Mouse (Mus musculus) liver, embryonic 14.5 days (tissue): ENCODE results near the gene Fcrla. TPM values are rescaled to one million over a fixed set of nuclear protein-coding genes. Genes with fewer than 3 reads are reported as not detected.
A peak's percentile ranks its signal among the peaks of the same experiment; 100 is the strongest.

Experiments
- ATAC-seq: fragments of 200-750 bp; cut with Nextera tagmentation; 2 replicates; pipeline ENCODE4 v1.8.0; 2017; ENCODE audit warnings: moderate number of reproducible peaks, mild to moderate bottlenecking, moderate library complexity; ENCODE audit not compliant: insufficient read depth
- DNase-seq, 3 experiments: peaks; one replicate each; pipeline ENCODE4 v3.0.0-alpha.2; 2012 to 2013; ENCODE audit warnings: low read depth in 3 of 3, low spot score in 3 of 3
- H3K27ac ChIP-seq: fragments of 300-500 bp; sonication (generic); 2 replicates; pipeline ENCODE4 v1.5.1; 2014; ENCODE audit warnings: moderate library complexity, mild to moderate bottlenecking, control low read depth, inconsistent platforms
- H3K27me3 ChIP-seq: fragments of 300-500 bp; sonication (generic); 2 replicates; pipeline ENCODE4 v1.6.1; 2014; ENCODE audit warnings: mild to moderate bottlenecking, low read length, moderate library complexity; ENCODE audit not compliant: control insufficient read depth, insufficient read depth
- H3K36me3 ChIP-seq: fragments of 300-500 bp; sonication (generic); replicated peaks from 2 replicates; pipeline ENCODE4 v1.6.1; 2014; ENCODE audit warnings: low read depth; ENCODE audit not compliant: control insufficient read depth, insufficient read depth
- H3K4me1 ChIP-seq, 2 experiments: fragments of 200-500 bp in 1 of 2; fragments of 300-500 bp in 1 of 2; sonication (generic) in 1 of 2; replicated peaks; 2 replicates each; pipeline ENCODE4 v1.6.1; 2012 to 2014; ENCODE audit warnings: antibody characterized with exemption in 1 of 2, inconsistent platforms in 1 of 2, low read length in 1 of 2; ENCODE audit not compliant: control insufficient read depth in 2 of 2, insufficient read depth in 2 of 2
- H3K4me2 ChIP-seq: fragments of 300-500 bp; sonication (generic); 2 replicates; pipeline ENCODE4 v1.6.1; 2014; ENCODE audit warnings: low read depth, mild to moderate bottlenecking, control low read depth, moderate library complexity
- H3K4me3 ChIP-seq, 2 experiments: fragments of 200-500 bp in 1 of 2; fragments of 300-500 bp in 1 of 2; sonication (generic) in 1 of 2; 2 replicates each; pipeline ENCODE4 v1.5.1; 2012 to 2014; ENCODE audit warnings: low read depth in 2 of 2, low read length in 2 of 2, mild to moderate bottlenecking in 2 of 2, control low read depth in 1 of 2, inconsistent platforms in 1 of 2, moderate library complexity in 1 of 2; ENCODE audit not compliant: insufficient read depth in 1 of 2
- H3K9ac ChIP-seq: fragments of 300-500 bp; sonication (generic); replicated peaks from 2 replicates; pipeline ENCODE4 v1.6.1; 2014; ENCODE audit warnings: mild to moderate bottlenecking, control low read depth, moderate library complexity
- H3K9me3 ChIP-seq: fragments of 300-500 bp; sonication (generic); 2 replicates; pipeline ENCODE4 v1.6.1; 2016; ENCODE audit warnings: low read length, mixed read lengths; ENCODE audit not compliant: control insufficient read depth
- CTCF ChIP-seq: IDR thresholded peaks from 2 replicates; pipeline ENCODE4 v1.5.1; 2016; ENCODE audit warnings: antibody characterized with exemption, low read depth, control low read depth
- EP300 ChIP-seq: IDR thresholded peaks from 2 replicates; pipeline ENCODE4 v1.6.1; 2016; ENCODE audit warnings: antibody characterized with exemption, low read depth
- WGBS: fragments of 180-500 bp; shearing (Covaris S2); extraction: QIAGEN DNeasy Blood & Tissue Kit; methylation state at CpG from one replicate; pipeline ENCODE4 v1.1.7; 2014; ENCODE audit not compliant: insufficient replicate concordance; 5-methylcytosine and 5-hydroxymethylcytosine counted together
- polyA plus RNA-seq, 2 experiments: library from polyadenylated mRNA; depleted of rRNA in 1 of 2; stranded (reverse) in 1 of 2; unstranded in 1 of 2; fragments of >200 nt; fragmentation: Nextera tagmentation in 1 of 2; extraction: Ambion mirVana in 1 of 2; gene quantifications; 2 replicates each; pipeline versions ENCODE4 v1.2.1 to v1.2.3; 2012 to 2014

The Fcrla gene
- polyA plus RNA-seq, 2 experiments: 0.35 to 0.56 TPM

DNA sequence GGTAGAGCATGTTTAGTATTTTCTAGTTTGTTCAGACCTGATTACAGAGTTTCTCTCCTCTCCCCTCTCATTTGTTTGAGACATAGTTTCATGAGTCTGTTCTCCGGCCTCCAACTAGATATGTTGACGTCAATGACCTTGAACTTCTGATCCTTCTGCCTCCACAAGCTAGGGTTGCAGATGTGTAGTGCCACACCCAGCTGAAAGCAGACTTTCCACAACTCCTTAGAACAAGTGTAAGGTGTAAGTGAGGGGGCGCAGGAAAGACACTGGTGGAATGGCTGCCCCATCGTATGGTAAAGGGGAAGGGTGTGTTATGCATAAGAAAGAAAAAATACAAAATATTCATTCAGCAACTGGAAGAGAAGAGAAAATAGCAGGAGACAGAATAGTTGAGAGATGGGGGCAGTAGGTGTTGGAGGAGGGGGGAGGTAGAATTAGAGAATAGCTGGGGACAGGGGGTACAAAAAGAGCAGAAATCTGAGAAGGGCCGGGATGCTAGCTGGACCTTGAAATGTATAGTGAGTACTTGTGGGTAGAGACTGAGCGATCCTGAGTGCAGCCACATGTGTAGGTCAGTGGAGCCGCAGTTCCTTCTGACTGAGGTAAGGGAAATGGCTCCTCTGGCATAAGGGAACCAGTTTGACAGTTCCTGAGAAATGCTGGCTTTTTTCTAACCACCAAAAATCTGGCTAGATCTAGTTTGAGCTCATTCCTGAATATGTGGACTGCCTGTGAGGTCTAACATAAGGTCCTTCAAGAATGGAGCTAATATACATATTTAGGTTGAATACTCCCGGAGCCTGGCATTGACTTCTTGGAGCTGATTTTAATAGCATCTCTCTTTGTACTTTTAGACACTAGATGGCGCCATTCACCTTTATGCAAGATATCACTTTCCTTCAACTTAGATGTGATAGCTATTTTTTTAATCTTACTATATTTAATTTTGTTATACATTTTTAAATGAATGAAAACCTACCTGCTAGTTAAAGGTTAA is 32.5 kb downstream of the Fcrla start:
- Histone ChIP-seq H3K4me1 (no peaks in the 10 kb centered on the region), H3K9me3 (no peaks in the 10 kb centered on the region), H3K4me3 (no peak overlapping the region), H3K27ac (no peak overlapping the region), H3K36me3 (no peaks in the 10 kb centered on the region), H3K4me2 (no peak overlapping the region), H3K27me3 (no peaks in the 10 kb centered on the region), H3K9ac (no peak overlapping the region)
- ATAC-seq (no peak), DNase-seq (peak in 1 of 3 experiments; percentile 45)
- 48% methylated on average over 9 of the region's 9 CpGs for WGBS
- TF ChIP-seq EP300: no peak
- TF ChIP-seq CTCF: peak; percentile 62

DNA sequence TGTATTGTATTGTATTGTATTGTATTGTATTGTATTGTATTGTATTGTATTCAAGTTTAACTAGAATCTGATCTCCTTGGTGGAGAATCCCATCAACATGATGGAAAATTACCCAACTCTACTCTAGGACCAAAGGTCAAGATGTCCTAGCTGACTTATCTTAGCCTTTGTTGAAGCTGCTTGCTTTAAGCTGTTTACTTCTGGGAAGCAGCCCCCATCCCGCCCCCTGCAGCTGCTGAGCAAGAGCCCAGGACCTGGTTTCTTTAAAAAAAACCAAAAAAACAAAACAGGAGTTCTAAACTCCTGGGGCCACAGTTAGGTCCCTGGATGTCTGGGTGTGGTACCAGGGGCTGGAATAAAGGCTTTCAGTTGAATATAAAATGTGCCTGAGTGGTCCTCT is 35.1 kb downstream of the Fcrla start:
- WGBS: 49% methylated on average over 1 of the region's 1 CpGs

GRCm38 (mm10) chr1:170891646-170892045 is 35.7 kb downstream of the Fcrla start:
- Histone ChIP-seq H3K27me3 (no peaks in the 10 kb centered on the region), H3K4me2 (no peak overlapping the region), H3K27ac (no peak overlapping the region), H3K4me1 (no peaks in the 10 kb centered on the region), H3K9me3 (no peaks in the 10 kb centered on the region), H3K4me3 (no peak overlapping the region), H3K36me3 (no peaks in the 10 kb centered on the region), H3K9ac (no peak overlapping the region)
- 57% methylated on average over 2 of the region's 2 CpGs for WGBS
- no peak for DNase-seq
- TF ChIP-seq CTCF (no peak), EP300 (no peak)
- no peak for ATAC-seq

More for the DNA sequence above, 35.1 kb downstream of the Fcrla start:
- Histone ChIP-seq H3K27me3 (no peaks in the 10 kb centered on the region), H3K4me1 (no peaks in the 10 kb centered on the region), H3K9me3 (no peaks in the 10 kb centered on the region), H3K36me3 (no peaks in the 10 kb centered on the region), H3K4me3 (no peak overlapping the region), H3K4me2 (no peak overlapping the region), H3K27ac (no peak overlapping the region), H3K9ac (no peak overlapping the region)
- ATAC-seq (no peak), DNase-seq (no peak)
- TF ChIP-seq CTCF (no peak), EP300 (no peak)

DNA sequence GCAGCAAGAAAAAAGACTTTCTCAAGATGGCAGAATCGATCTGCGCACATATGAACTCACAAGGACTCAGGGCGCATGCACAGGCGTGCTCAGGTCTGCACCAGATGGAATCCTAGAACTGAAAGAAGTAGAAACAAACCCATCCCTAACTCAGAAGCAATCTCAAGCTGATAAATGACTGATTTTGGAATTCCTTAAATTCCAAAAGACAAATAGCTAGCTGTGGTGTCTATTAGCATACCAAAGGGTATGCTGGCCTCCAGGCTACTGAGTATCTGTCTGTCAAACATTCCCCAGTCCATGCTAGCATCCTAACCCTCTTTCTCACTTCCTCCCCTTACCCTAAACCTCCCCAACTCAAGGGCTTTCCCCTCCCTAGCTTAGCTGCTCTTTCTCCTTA is 38.1 kb downstream of the Fcrla start:
- H3K9me3 ChIP-seq: no peaks in the 10 kb centered on the region
- no peak overlapping the region for H3K4me2 ChIP-seq
- H3K27ac ChIP-seq: no peak overlapping the region
- TF ChIP-seq CTCF (no peak), EP300 (no peak)
- DNase-seq (no peak), ATAC-seq (no peak)
- no peak overlapping the region for H3K4me3 ChIP-seq
- no peaks in the 10 kb centered on the region for H3K27me3 ChIP-seq
- no peak overlapping the region for H3K9ac ChIP-seq
- no peaks in the 10 kb centered on the region for H3K36me3 ChIP-seq
- 80% methylated on average over 4 of the region's 4 CpGs for WGBS
- peaks cover 0 to 10% of the 10 kb centered on the region in 2 experiments; a peak in 3 of 4 replicates for H3K4me1 ChIP-seq

DNA sequence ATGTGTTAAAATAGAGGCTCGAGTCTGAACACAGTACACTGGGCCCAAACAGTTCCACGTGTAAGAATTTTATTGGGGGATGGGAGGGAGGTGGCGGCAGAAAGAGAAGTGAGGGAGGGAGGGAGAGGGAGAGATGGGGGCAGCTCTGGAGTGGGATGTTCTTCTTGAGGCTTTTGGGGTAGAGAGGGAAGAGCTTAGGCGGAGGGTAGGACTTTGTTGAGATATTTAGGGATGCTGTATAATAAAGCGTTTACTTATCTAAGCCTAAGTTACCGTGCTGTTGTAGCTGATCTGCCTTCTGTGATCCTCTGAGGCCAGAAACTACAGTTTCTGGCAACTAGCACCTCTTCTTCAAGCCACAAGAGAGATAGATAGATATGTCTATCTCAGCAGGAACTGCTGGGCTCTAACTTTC is 41.3 kb downstream of the Fcrla start:
- no peak for DNase-seq
- peak; percentile 25; the same call in 1 of the 2 replicates for ATAC-seq
- Histone ChIP-seq H3K4me2 (peak overlapping the region; percentile 72), H3K9ac (no peak overlapping the region), H3K36me3 (no peaks in the 10 kb centered on the region), H3K4me1 (peaks cover 0 to 11% of the 10 kb centered on the region in 2 experiments; a peak in 3 of 4 replicates), H3K27me3 (no peaks in the 10 kb centered on the region), H3K9me3 (no peaks in the 10 kb centered on the region), H3K4me3 (no peak overlapping the region), H3K27ac (no peak overlapping the region)
- TF ChIP-seq CTCF: no peak
- TF ChIP-seq EP300: no peak; the same call in 1 of the 2 replicates
- WGBS: 9% methylated on average over 6 of the region's 6 CpGs
